Mouse (Mus musculus): ENCODE measurements around the gene Camsap3. TPM values are rescaled to one million over a fixed set of nuclear protein-coding genes. Genes with fewer than 3 reads are reported as not detected.

Camsap3 gene
- total RNA-seq, 4 experiments from 2014 or later: 4.7 to 15.5 (median 10.0) TPM

GRCm38 (mm10) chr8:3603439-3603838 lies 16.3 kb downstream of the Camsap3 start:
- DNase-seq: no peak

GRCm38 (mm10) chr8:3606593-3606992 lies 19.5 kb downstream of the Camsap3 start:
- no peak for DNase-seq

DNA sequence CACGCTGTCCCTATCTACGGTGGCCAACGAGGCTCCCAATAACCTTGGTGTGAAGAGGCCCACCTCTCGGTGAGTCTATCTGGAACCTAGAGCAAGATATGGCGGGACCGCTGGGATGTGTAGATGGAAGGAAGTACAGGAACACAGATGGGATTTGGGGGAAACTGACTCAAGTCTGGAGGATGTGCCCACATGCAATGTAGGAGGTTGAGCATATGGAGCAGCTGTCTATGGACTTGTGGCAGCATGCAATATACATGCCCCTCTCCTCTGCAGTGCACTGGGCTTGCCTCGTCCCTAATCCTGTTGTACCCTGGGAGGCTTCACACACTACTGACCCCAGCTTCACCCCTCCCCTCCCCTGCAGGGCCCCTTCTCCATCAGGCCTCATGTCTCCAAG lies 20.7 kb downstream of the Camsap3 start:
- no peak for DNase-seq

- DNase-seq: no peak
Measured at GRCm38 (mm10) chr8:3609046-3609815, 22.1 kb downstream of the Camsap3 start.

DNA sequence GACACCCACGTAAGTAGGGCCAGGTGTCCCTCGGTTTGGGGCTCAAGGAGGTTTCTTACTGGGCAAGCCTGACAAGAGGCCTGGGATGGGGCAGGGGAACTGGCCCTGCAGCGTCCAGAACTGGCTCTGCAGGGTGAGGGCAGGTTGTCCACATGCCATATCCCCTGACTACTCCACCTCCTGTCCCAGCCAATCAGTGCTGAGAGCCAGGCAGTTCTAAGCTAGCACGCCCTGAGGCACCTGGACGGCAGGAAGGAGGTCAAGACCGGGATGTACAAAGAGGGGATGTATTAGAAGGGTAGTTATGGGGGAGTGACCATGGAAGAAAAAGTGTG lies 22.7 kb downstream of the Camsap3 start:
- no peak for DNase-seq

DNA sequence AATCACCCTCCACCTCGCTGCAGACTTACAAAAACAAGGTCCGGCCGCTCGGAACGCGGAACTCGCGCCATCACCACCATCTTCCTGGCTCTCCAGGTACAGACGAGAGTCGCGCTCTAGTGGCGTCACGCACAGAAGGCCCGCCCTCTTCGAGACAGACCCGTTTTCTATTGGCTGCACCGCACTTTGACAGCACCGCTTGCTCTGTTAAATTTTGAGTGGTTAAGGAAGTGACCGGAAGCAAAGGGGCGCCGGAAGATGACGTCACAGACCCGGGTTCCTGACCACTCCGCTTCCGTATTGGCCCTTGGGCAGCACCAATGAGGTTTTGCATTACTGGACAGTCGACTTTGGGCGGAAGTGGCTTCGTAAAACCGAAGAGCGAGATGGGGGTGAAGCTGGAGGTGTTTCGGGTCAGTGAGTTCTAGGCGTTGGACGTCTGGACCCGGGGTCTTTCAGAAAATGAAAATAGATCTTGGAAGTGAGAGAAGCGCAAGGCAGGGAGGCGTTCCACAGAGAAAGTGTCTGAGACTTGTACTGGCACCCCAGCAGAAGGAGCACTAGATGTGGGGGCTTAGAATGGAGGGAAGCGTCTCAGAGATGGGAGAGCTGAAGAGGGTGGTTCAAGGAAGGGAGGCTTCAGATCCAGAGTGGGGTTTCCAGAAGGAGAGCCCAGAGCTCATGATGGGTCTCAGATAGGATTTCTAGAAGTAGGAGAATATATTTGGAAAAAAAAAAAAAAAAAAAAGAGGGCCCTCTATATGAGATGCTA lies 34.3 kb downstream of the Camsap3 start, which contains the start of the genes Xab2 and Pet100:
Xab2 (minus strand) TSS at position 118 of the 772 bp plus-strand sequence.
Pet100 (plus strand) TSS at position 350 of the 772 bp plus-strand sequence.
- DNase-seq: peak; percentile 99

- DNase-seq: no peak
Measured at GRCm38 (mm10) chr8:3622119-3622518, 35.0 kb downstream of the Camsap3 start.

DNA sequence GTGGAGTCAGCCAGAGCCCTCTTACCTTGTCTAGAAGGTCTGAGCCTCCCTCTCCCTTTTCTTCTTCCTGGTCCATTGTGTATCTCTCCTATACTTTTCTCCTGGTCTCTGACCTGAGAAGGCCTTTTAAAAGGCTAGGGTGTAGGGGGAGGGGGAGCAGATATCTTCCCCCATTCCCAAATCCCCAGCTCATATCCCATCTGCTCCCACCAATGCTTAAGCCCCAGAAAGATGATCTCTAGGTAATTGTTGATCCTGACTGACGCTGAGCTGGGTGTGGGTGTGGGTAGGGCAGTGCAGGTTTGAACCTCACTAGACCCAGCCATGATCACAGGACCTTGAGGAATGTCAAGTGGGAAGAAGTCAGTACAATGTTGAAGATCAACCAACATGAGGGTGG lies 38.4 kb downstream of the Camsap3 start, which contains the start of gene Pcp2:
Pcp2 (minus strand) TSS at position 101 of the 400 bp plus-strand sequence.
- DNase-seq: no peak

- DNase-seq: no peak
Measured at GRCm38 (mm10) chr8:3626971-3627370, 39.9 kb downstream of the Camsap3 start.

GRCm38 (mm10) chr8:3628014-3628413 lies 40.9 kb downstream of the Camsap3 start:
- DNase-seq: no peak

- DNase-seq: peak; percentile 61
Measured at GRCm38 (mm10) chr8:3630647-3631477, 43.8 kb downstream of the Camsap3 start, which contains the start of gene Stxbp2. Stxbp2 (plus strand) TSS chr8:3630955.

- DNase-seq: no peak
Measured at GRCm38 (mm10) chr8:3631478-3631875, 44.4 kb downstream of the Camsap3 start.

GRCm38 (mm10) chr8:3645804-3646203 lies 58.7 kb downstream of the Camsap3 start:
- peak; percentile 52 for DNase-seq

DNA sequence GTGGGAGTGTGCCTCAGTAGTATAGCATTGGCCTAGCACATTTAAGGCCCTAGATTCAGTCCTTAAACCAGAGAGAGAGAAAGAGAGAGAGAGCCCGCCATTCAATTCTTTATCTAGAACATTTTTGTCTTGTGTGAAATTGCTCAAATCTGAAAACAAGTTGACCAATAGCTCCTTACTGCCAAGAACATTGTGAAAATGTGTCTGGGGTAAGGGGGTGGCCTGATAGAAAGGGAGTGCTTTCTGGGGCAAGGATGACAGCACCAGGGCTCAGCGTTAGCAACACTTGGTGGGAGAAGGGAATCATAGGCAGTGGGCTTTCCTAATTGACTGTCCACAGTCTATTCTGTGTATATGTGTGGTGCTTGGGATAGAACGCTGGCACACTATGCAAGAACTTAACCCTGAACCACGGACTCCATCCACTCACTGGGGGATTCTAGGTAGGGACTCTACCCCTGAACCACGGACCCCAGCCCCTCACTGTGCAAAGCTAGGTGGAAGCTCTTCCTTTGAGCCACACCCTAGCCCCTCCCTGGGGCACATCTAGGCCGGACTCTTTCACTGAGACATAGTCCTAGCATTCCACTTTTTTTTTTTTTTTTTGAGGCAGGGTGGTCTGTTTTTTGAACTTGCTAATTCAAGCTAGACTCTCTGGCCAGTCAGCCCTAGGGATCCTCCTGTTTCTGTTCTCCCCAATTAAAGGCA lies 59.9 kb downstream of the Camsap3 start:
- no peak for DNase-seq

- no peak for DNase-seq
Measured at GRCm38 (mm10) chr8:3647561-3647960, 60.5 kb downstream of the Camsap3 start.

GRCm38 (mm10) chr8:3648268-3648667 lies 61.2 kb downstream of the Camsap3 start:
- DNase-seq: no peak

GRCm38 (mm10) chr8:3648990-3649389 lies 61.9 kb downstream of the Camsap3 start:
- no peak for DNase-seq

GRCm38 (mm10) chr8:3652845-3653244 lies 65.8 kb downstream of the Camsap3 start:
- DNase-seq: no peak

GRCm38 (mm10) chr8:3654726-3655508 lies 67.8 kb downstream of the Camsap3 start:
- DNase-seq: no peak

DNA sequence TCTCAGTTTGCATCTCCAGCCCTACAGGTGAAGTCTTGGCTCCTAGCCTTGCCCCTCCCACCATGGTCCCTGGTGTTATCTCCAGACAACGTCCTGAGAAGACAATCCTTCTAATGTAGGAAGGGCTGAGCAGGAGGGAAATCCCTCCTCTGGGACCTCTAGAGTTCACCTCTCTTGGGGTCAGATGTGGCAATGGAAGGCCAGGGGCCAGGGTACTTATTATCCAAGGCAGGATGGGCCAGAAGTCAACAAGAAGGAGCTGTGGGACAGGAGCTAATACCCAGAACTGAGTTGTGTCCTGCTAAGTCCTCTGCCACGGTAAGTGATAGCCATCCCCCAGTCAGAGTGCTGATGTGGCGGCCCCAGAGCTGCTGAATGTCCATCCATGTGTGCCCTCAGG lies 68.4 kb downstream of the Camsap3 start, which contains the start of gene Retn:
Retn (plus strand) TSS at position 245 of the 400 bp plus-strand sequence.
- DNase-seq: no peak
